Mouse (Mus musculus) heart, adult 2 months (tissue): ENCODE measurements around the gene Ablim2. TPM values are rescaled to one million over a fixed set of nuclear protein-coding genes. Genes with fewer than 3 reads are reported as not detected.

Experiments used
- DNase-seq, 2 experiments: peaks; one replicate each; pipeline ENCODE4 v3.0.0; 2021
- H3K27ac ChIP-seq: fragments of 200-600 bp; 2 replicates; pipeline ENCODE4 v1.8.1; 2022
- H3K27me3 ChIP-seq: fragments of 200-500 bp; 2 replicates; pipeline ENCODE4 v1.6.1; 2012; ENCODE audit warnings: mild to moderate bottlenecking, low read length, inconsistent platforms, mixed read lengths; ENCODE audit not compliant: control insufficient read depth, insufficient read depth
- H3K36me3 ChIP-seq: fragments of 200-500 bp; 2 replicates; pipeline ENCODE4 v1.6.1; 2012; ENCODE audit warnings: low read length, inconsistent platforms; ENCODE audit not compliant: control insufficient read depth, insufficient read depth
- H3K4me1 ChIP-seq: fragments of 200-500 bp; 2 replicates; pipeline ENCODE4 v1.6.1; 2011; ENCODE audit warnings: low read length; ENCODE audit not compliant: control insufficient read depth, insufficient read depth
- H3K4me3 ChIP-seq: fragments of 200-600 bp; 2 replicates; pipeline ENCODE4 v1.8.1; 2022
- H3K79me2 ChIP-seq: fragments of 200-500 bp; replicated peaks from 2 replicates; pipeline ENCODE4 v1.6.1; 2012; ENCODE audit warnings: mild to moderate bottlenecking, inconsistent platforms, low read length, moderate library complexity, mixed read lengths; ENCODE audit not compliant: control insufficient read depth, insufficient read depth
- H3K9ac ChIP-seq: fragments of 200-500 bp; 2 replicates; pipeline ENCODE4 v1.6.1; 2012; ENCODE audit warnings: low read depth, mild to moderate bottlenecking, control low read depth, inconsistent platforms, low read length, mixed read lengths
- CTCF ChIP-seq: fragments of 200-600 bp; IDR thresholded peaks from 2 replicates; pipeline ENCODE4 v1.8.1; 2022; ENCODE audit warnings: antibody characterized with exemption, mild to moderate bottlenecking, moderate library complexity
- EP300 ChIP-seq: fragments of 200-500 bp; IDR thresholded peaks from 2 replicates; pipeline ENCODE4 v1.6.1; 2011; ENCODE audit warnings: low read depth, low read length, control low read depth; ENCODE audit not compliant: insufficient read depth
- POLR2A ChIP-seq: fragments of 200-500 bp; IDR thresholded peaks from 2 replicates; pipeline ENCODE4 v1.6.1; 2011; ENCODE audit warnings: mild to moderate bottlenecking, low read depth, low read length, control low read depth; ENCODE audit not compliant: insufficient read depth
- WGBS: fragments of 180-500 bp; shearing (Covaris S2); methylation state at CpG from one replicate; pipeline ENCODE4 v1.1.7; 2018; 5-methylcytosine and 5-hydroxymethylcytosine counted together
- intact Hi-C: fragments of 180-260 bp; cut with DNase I; formaldehyde crosslinking; loops from one replicate; pipeline ENCODE4 v1.15.1; 2025
- polyA plus RNA-seq: library from polyadenylated mRNA; depleted of rRNA; stranded (reverse); fragments of >200 nt; gene quantifications from 2 replicates; pipeline ENCODE4 v1.2.3, GENCODE M21; 2012
- total RNA-seq, 2 experiments: library from RNA; stranded (reverse); gene quantifications; 2 replicates each; pipeline ENCODE4 v1.2.3; 2021

Ablim2 gene
- total and polyA plus RNA-seq, 3 experiments = 20.1 to 32.7 (median 20.8) TPM

DNA sequence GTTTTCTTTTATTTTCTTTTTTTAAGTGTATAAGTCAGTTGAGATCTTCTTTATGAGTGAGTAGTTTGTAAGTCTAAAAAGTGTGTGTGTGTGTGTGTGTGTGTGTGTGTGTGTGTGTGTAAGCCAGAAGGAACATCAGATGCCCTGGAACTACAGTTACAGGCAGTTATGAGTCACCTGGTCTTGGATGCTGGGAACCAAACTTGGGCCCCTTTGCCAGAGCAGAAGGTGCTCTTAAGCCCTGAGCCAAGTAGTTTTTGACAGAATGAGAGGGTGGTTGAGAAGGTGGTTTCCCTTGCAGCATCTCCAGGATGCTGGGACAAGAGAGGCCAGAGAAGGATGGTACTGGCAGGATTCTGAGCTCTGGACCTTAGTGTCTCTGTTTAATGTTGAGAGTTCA lies 162.9 kb downstream of the Ablim2 start:
- Histone ChIP-seq H3K4me3 (no peak overlapping the region), H3K9ac (no peak overlapping the region), H3K79me2 (peaks cover 10% of the 10 kb centered on the region), H3K36me3 (peaks cover 14% of the 10 kb centered on the region), H3K4me1 (peaks cover 42% of the 10 kb centered on the region), H3K27me3 (no peaks in the 10 kb centered on the region), H3K27ac (peak overlapping the region; percentile 89)
- no peak for DNase-seq
- TF ChIP-seq EP300 = no peak
- TF ChIP-seq POLR2A = no peak
- no peak for TF ChIP-seq CTCF
- intact Hi-C loops = loop anchor here (2.0 kb wide), 1 partner anchor 26 kb away; no protein-coding TSS in a partner anchor

- Histone ChIP-seq H3K27me3 (no peaks in the 10 kb centered on the region), H3K4me1 (peaks cover 46% of the 10 kb centered on the region), H3K4me3 (peak overlapping the region; percentile 1; the same call in 1 of the 2 replicates), H3K36me3 (peaks cover 14% of the 10 kb centered on the region), H3K27ac (peak overlapping the region; percentile 89), H3K79me2 (peaks cover 10% of the 10 kb centered on the region), H3K9ac (peak overlapping the region; percentile 17)
- TF ChIP-seq CTCF = no peak
- TF ChIP-seq EP300 = no peak
- TF ChIP-seq POLR2A = no peak
- no peak for DNase-seq
- 38% methylated on average over 6 of the region's 6 CpGs for WGBS
- intact Hi-C loops = loop anchor here (2.0 kb wide), 1 partner anchor 26 kb away; no protein-coding TSS in a partner anchor
Measured at GRCm38 (mm10) chr5:35921141-35921540, 163.5 kb downstream of the Ablim2 start.

GRCm38 (mm10) chr5:35921595-35922254 lies 164.0 kb downstream of the Ablim2 start:
- Histone ChIP-seq H3K36me3 (peaks cover 14% of the 10 kb centered on the region), H3K9ac (no peak overlapping the region), H3K27me3 (no peaks in the 10 kb centered on the region), H3K4me1 (peaks cover 47% of the 10 kb centered on the region), H3K79me2 (peaks cover 8% of the 10 kb centered on the region), H3K27ac (peak overlapping the region; percentile 89), H3K4me3 (peak overlapping the region; percentile 27)
- intact Hi-C loops = loop anchor here (2.0 kb wide), 1 partner anchor 27 kb away; no protein-coding TSS in a partner anchor
- peak; percentile 79 to 86 for DNase-seq
- WGBS = 36% methylated on average over 10 of the region's 10 CpGs
- TF ChIP-seq EP300 (peak; percentile 47; the same call in 1 of the 2 replicates), CTCF (0 out of 2 replicates have a peak, but pooled peaks have one; percentile 13), POLR2A (peak; percentile 52; the same call in 1 of the 2 replicates)

DNA sequence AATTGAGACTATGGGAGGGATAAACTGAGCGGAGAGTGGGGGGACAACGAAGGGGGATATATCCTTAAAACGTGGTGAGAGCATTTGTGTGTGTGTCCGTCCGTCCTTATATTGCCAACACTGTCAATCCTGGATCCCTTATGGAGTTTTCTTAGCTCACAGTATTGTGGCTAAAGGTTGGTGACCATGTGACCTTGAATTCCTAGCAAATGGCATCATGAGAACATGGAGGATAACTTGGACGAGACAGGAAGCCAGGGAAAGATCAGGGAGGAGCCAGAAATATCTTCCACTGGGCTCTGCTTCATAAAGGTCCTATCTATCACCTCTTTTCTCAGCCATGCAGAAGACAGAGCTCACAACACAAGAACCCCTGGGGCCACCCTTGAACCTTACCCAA lies 165.8 kb downstream of the Ablim2 start:
- TF ChIP-seq POLR2A = no peak
- no peak for TF ChIP-seq CTCF
- TF ChIP-seq EP300 = no peak
- intact Hi-C loops = no loop called here
- Histone ChIP-seq H3K27ac (peak overlapping the region; percentile 89), H3K36me3 (peaks cover 14% of the 10 kb centered on the region), H3K27me3 (no peaks in the 10 kb centered on the region), H3K79me2 (peaks cover 5% of the 10 kb centered on the region; the same call in 1 of the 2 replicates), H3K9ac (no peak overlapping the region), H3K4me1 (peaks cover 46% of the 10 kb centered on the region), H3K4me3 (no peak overlapping the region)
- WGBS = 75% methylated on average over 6 of the region's 6 CpGs
- DNase-seq = no peak

- WGBS = 37% methylated on average over 12 of the region's 12 CpGs
Measured at GRCm38 (mm10) chr5:35925171-35925634, 167.5 kb downstream of the Ablim2 start.

DNA sequence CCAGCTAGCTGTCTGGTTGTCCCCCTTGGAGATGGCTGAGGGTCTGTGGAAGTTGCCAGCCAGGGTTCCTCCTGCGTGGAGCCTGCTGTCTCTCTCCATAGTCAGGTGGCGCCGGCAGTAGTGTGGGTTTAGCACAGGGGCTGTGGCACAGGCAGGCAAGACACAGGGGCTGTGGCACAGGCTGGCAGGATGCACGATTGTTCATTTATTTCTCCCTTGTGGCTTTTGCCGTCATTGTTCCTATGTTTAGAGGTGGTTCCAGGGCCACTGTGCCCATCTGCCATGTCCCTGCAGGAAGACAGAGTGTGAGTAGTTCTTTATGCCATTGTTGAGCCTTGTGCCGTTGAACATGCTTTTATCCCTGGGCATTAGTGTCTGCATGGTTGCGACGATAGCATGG lies 168.8 kb downstream of the Ablim2 start:
- 0 out of 2 replicates have a peak, but pooled peaks cover 2% of the 10 kb centered on the region for H3K79me2 ChIP-seq
- no peak overlapping the region for H3K27ac ChIP-seq
- peaks cover 32% of the 10 kb centered on the region for H3K4me1 ChIP-seq
- H3K36me3 ChIP-seq = peaks cover 10% of the 10 kb centered on the region
- intact Hi-C loops = no loop called here
- TF ChIP-seq EP300 = no peak
- no peak for TF ChIP-seq CTCF
- H3K9ac ChIP-seq = no peak overlapping the region
- no peak for DNase-seq
- no peak overlapping the region for H3K4me3 ChIP-seq
- WGBS = 83% methylated on average over 8 of the region's 8 CpGs
- no peaks in the 10 kb centered on the region for H3K27me3 ChIP-seq

More at GRCm38 (mm10) chr5:35925171-35925634, 167.5 kb downstream of the Ablim2 start:
- Histone ChIP-seq H3K27ac (peak overlapping the region; percentile 46), H3K9ac (peak overlapping the region; percentile 23; the same call in 1 of the 2 replicates), H3K79me2 (0 out of 2 replicates have a peak, but pooled peaks cover 2% of the 10 kb centered on the region), H3K4me1 (peaks cover 38% of the 10 kb centered on the region), H3K27me3 (no peaks in the 10 kb centered on the region), H3K36me3 (peaks cover 14% of the 10 kb centered on the region), H3K4me3 (no peak overlapping the region)
- intact Hi-C loops = no loop called here
- no peak for TF ChIP-seq POLR2A
- no peak for TF ChIP-seq CTCF
- TF ChIP-seq EP300 = no peak
- peak; percentile 45 for DNase-seq
